Mouse (Mus musculus): ENCODE results near the gene Ackr2.

DNA sequence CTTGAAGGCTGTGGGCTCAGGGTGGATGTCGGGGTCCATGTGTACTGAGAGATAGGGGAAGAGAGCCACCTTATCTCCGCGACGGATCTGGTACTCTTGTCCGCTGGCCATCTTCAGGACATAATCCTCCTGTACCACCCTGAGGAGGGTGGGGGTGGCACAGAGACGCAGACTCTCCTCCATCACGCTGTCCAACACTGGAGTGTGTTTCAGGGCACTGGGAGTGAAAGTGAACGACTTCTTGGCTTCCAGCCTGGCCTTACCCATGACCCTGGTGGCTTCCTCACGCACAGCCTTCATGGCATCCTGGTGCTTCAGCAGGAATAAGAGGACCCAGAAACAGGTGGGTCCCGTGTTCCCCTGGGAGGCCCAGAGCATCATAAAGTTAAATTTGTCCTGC, 16.9 kb downstream of the Ackr2 start:
- no peak for TF ChIP-seq CTCF (IDR thresholded peaks at IDR 0.05; ENCODE audit: low read depth, low read length)
- no peak for TF ChIP-seq POLR2A (IDR thresholded peaks at IDR 0.05; ENCODE audit: borderline replicate concordance, low read depth, low read length)

All from bone marrow macrophage, adult 2 months (primary cell).